Comparison of ENCODE assay signal across 10 mouse cellular contexts in the genomic region with DNA sequence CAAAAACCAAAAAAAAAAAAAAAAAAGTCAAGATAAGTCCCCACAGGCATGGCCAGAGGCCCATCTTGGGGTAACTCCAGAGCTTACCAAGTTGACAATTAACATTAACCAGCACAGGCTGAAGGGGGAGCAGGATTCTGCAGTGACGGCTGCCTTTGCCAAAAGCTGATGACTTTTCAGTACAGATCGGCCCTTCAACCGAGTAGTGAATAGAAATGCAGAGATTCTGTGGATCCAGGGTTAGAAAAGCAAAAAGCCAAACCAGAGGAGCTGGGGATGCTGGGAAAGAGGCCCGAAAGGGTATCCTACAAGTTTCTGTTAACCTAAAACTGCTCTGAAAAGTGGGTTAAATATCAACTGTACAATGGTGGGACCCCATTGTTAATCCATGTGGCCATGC. TPM values are rescaled to one million over a fixed set of nuclear protein-coding genes. Genes with fewer than 3 reads are reported as not detected.
DNase-seq lines count a peak whose midpoint lies in the region; ATAC-seq and TF ChIP-seq lines count a peak whose summit lies in the region.
"Had no signal": no experiment of that assay in that cellular context is flagged by ENCODE, and none has a peak within 500 bp of the region (broad histone marks: within the 10 kb centered on the region; RNA-seq: fewer than 3 reads in every experiment).

No protein-coding gene starts in this region.

- H3K9ac ChIP-seq in embryonic facial prominence, embryonic 14.5 days (ENCODE audit: low read depth, low read length) = peak overlapping the region; percentile 72
- H3K9ac ChIP-seq in hindbrain, embryonic 12.5 days = peak overlapping the region; percentile 60; the same call in 1 of the 2 replicates
- H3K9ac ChIP-seq in limb, embryonic 14.5 days (ENCODE audit: low read depth, low read length, severe bottlenecking) = peak overlapping the region; percentile 70
- H3K9ac ChIP-seq in midbrain, embryonic 16.5 days (ENCODE audit: low read depth, low read length) = peak overlapping the region; percentile 63

- peak; percentile 94 for DNase-seq in heart, adult 11 months
- no peak for DNase-seq in heart, postnatal 25 days (ENCODE audit: low spot score)
- DNase-seq in embryonic facial prominence, embryonic 14.5 days (ENCODE audit: low spot score) = peak; percentile 69
- peak; percentile 50 for DNase-seq in limb, embryonic 14.5 days (ENCODE audit: low spot score)
- DNase-seq in right cerebral cortex, adult 2 months (ENCODE audit: low spot score in 2 of 2) = no peak
- DNase-seq in left cerebral cortex, adult 8-10 months (ENCODE audit: low spot score in 2 of 2) = no peak

- intact Hi-C loops in heart, postnatal 25 days (cut with DNase I) = loop anchor here (2.0 to 5.0 kb wide), 2 partner anchors 34 to 126 kb away; no protein-coding TSS in a partner anchor

- H3K9me3 ChIP-seq in embryonic facial prominence, embryonic 14.5 days (ENCODE audit: control insufficient read depth, low read length) = no peaks in the 10 kb centered on the region
- H3K9me3 ChIP-seq in hindbrain, embryonic 12.5 days (replicated peaks) = no peaks in the 10 kb centered on the region; the same call in 1 of the 2 replicates
- H3K9me3 ChIP-seq in limb, embryonic 14.5 days (ENCODE audit: control insufficient read depth, low read length) = no peaks in the 10 kb centered on the region
- no peaks in the 10 kb centered on the region for H3K9me3 ChIP-seq in midbrain, embryonic 16.5 days (replicated peaks; ENCODE audit: control insufficient read depth, low read length, poor library complexity, severe bottlenecking)

- H3K4me3 ChIP-seq in embryonic facial prominence, embryonic 14.5 days (ENCODE audit: low read depth, low read length) = peak overlapping the region; percentile 48
- H3K4me3 ChIP-seq in hindbrain, embryonic 12.5 days = peak overlapping the region; percentile 40
- H3K4me3 ChIP-seq in limb, embryonic 14.5 days (replicated peaks; ENCODE audit: low read length) = peak overlapping the region; percentile 45
- H3K4me3 ChIP-seq in midbrain, embryonic 16.5 days (ENCODE audit: low read depth, low read length) = peak overlapping the region; percentile 49

- WGBS in embryonic facial prominence, embryonic 14.5 days = 27% methylated on average over 4 of the region's 4 CpGs
- 40% methylated on average over 4 of the region's 4 CpGs for WGBS in hindbrain, embryonic 12.5 days
- WGBS in limb, embryonic 14.5 days = 28% methylated on average over 4 of the region's 4 CpGs
- 44% methylated on average over 4 of the region's 4 CpGs for WGBS in midbrain, embryonic 16.5 days

- peak overlapping the region; percentile 96 for H3K27ac ChIP-seq in embryonic facial prominence, embryonic 14.5 days (replicated peaks; ENCODE audit: low read depth, low read length)
- peak overlapping the region; percentile 85 for H3K27ac ChIP-seq in hindbrain, embryonic 12.5 days
- H3K27ac ChIP-seq in limb, embryonic 14.5 days (replicated peaks; ENCODE audit: low read depth, low read length) = peak overlapping the region; percentile 95
- H3K27ac ChIP-seq in midbrain, embryonic 16.5 days (ENCODE audit: low read length) = peak overlapping the region; percentile 66

- peak; percentile 7; the same call in 1 of the 2 replicates for ATAC-seq in embryonic facial prominence, embryonic 14.5 days (ENCODE audit: low read depth)
- ATAC-seq in hindbrain, embryonic 12.5 days (ENCODE audit: low FRiP score) = no peak
- ATAC-seq in limb, embryonic 14.5 days (ENCODE audit: low FRiP score, low read depth) = no peak
- no peak for ATAC-seq in midbrain, embryonic 16.5 days

- peaks cover 11% of the 10 kb centered on the region; the same call in 1 of the 2 replicates for H3K4me1 ChIP-seq in embryonic facial prominence, embryonic 14.5 days (ENCODE audit: control insufficient read depth, insufficient read depth, low read length)
- peaks cover 15% of the 10 kb centered on the region for H3K4me1 ChIP-seq in hindbrain, embryonic 12.5 days
- H3K4me1 ChIP-seq in limb, embryonic 14.5 days (ENCODE audit: control insufficient read depth, insufficient read depth, low read length) = peaks cover 12% of the 10 kb centered on the region; the same call in 1 of the 2 replicates
- H3K4me1 ChIP-seq in midbrain, embryonic 16.5 days (ENCODE audit: control insufficient read depth, insufficient read depth, low read length) = peaks cover 5% of the 10 kb centered on the region; the same call in 1 of the 2 replicates

- no peaks in the 10 kb centered on the region for H3K36me3 ChIP-seq in embryonic facial prominence, embryonic 14.5 days (ENCODE audit: control insufficient read depth, insufficient read depth, low read length)
- no peaks in the 10 kb centered on the region for H3K36me3 ChIP-seq in hindbrain, embryonic 12.5 days
- no peaks in the 10 kb centered on the region for H3K36me3 ChIP-seq in limb, embryonic 14.5 days (ENCODE audit: control insufficient read depth, insufficient read depth, low read length)
- H3K36me3 ChIP-seq in midbrain, embryonic 16.5 days (ENCODE audit: control insufficient read depth, insufficient read depth, low read length) = no peaks in the 10 kb centered on the region

- H3K27me3 ChIP-seq in embryonic facial prominence, embryonic 14.5 days (replicated peaks; ENCODE audit: control insufficient read depth, insufficient read depth, low read length) = no peaks in the 10 kb centered on the region
- H3K27me3 ChIP-seq in hindbrain, embryonic 12.5 days = no peaks in the 10 kb centered on the region
- no peaks in the 10 kb centered on the region for H3K27me3 ChIP-seq in limb, embryonic 14.5 days (ENCODE audit: control insufficient read depth, insufficient read depth, low read length)
- H3K27me3 ChIP-seq in midbrain, embryonic 16.5 days (ENCODE audit: control insufficient read depth, insufficient read depth, low read depth, low read length) = no peaks in the 10 kb centered on the region

- peak overlapping the region; percentile 75 for H3K4me2 ChIP-seq in embryonic facial prominence, embryonic 14.5 days (ENCODE audit: low read depth, low read length)
- H3K4me2 ChIP-seq in hindbrain, embryonic 12.5 days (replicated peaks) = peak overlapping the region; percentile 82
- peak overlapping the region; percentile 65 for H3K4me2 ChIP-seq in limb, embryonic 14.5 days (replicated peaks; ENCODE audit: low read depth, low read length, severe bottlenecking)
- H3K4me2 ChIP-seq in midbrain, embryonic 16.5 days (ENCODE audit: low read length) = peak overlapping the region; percentile 93

- TF ChIP-seq POLR2A in limb, embryonic 14.5 days (IDR thresholded peaks at IDR 0.05; ENCODE audit: borderline replicate concordance, extremely low read depth, insufficient read depth, insufficient read length) = no peak

RNA-seq across cellular contexts. Expression of gene Skor1, which starts 40.2 kb away (rescaled TPM):
- total RNA-seq in heart, postnatal 25 days (2021) = not detected
- polyA plus RNA-seq in embryonic facial prominence, embryonic 14.5 days (2014; fragmentation: Nextera tagmentation; extraction: Ambion mirVana) = 0.04 TPM in 1 of 2 replicates, not detected in the other
- 24.0 and 27.1 TPM in 2 replicates for polyA plus RNA-seq in hindbrain, embryonic 12.5 days (2016; fragmentation: Nextera tagmentation; extraction: Ambion mirVana)
- polyA plus RNA-seq in limb, embryonic 14.5 days (2012; rRNA removed) = 0.11 and 0.24 TPM in 2 replicates
- polyA plus RNA-seq in limb, embryonic 14.5 days (2014; fragmentation: Nextera tagmentation; extraction: Ambion mirVana) = 0.08 TPM in 1 of 2 replicates, not detected in the other
- 0.54 and 0.75 TPM in 2 replicates for polyA plus RNA-seq in midbrain, embryonic 16.5 days (2015; fragmentation: Nextera tagmentation; extraction: Ambion mirVana)
- total RNA-seq in left cerebral cortex, adult 8-10 months (2022) = under 1 TPM; 0.34 to 0.44 (median 0.37) TPM
- total RNA-seq: hematopoietic stem cell, adult 5-6 weeks; MEL had no signal

Comparison
In these comparisons a context has a peak if more than half of its experiments do, and no peak if none do; other contexts are left out.
1. DNase-seq: peak in heart, adult 11 months (single experiment), embryonic facial prominence, embryonic 14.5 days (single experiment) and limb, embryonic 14.5 days (single experiment); none in heart, postnatal 25 days (single experiment), right cerebral cortex, adult 2 months (0 of 2) and left cerebral cortex, adult 8-10 months (0 of 2).
2. RNA of gene Skor1, which starts 40.2 kb away (polyA plus RNA-seq): 24.0 to 27.1 TPM in hindbrain, embryonic 12.5 days; 0.54 to 0.75 TPM in midbrain, embryonic 16.5 days, 0.08 to 0.24 TPM in limb, embryonic 14.5 days and 0.04 TPM in embryonic facial prominence, embryonic 14.5 days; every median in the first group is over 10 times any median in the second.
3. Peak in every context shown above with its lines, with median percentiles within 50 percentile points of each other: H3K27ac ChIP-seq, H3K4me2 ChIP-seq, H3K4me3 ChIP-seq and H3K9ac ChIP-seq.